Mouse (Mus musculus) CD4-positive helper T cell, adult 2 months (primary cell): ENCODE measurements around the gene Grip2.
A peak's percentile ranks its signal among the peaks of the same experiment; 100 is the strongest.

Experiments
- DNase-seq: peaks from one replicate; pipeline ENCODE4 v3.0.0-alpha.2; 2012; ENCODE audit warnings: low read depth, missing footprints, low spot score

Gene Grip2

DNA sequence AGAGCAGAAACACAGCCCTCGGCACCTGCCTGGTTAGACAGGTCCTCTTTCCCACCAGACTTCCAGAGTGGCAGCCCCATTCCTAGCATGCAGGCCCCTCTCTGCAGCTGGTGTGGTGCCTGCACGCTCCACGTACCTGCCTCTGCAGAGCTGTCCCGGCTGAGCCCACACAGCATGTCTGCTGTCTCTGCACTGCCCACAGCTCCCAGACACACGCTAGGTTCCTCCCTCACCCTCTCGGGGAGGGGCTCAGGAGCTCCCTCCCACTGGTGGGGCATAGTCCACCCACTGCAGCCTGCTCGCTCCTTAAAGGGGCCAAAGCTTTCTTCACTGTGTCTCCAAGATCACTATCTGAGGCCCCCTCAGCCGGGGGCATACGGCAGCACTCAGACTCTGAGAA lies 31.0 kb downstream of the Grip2 start:
- no peak for DNase-seq

DNA sequence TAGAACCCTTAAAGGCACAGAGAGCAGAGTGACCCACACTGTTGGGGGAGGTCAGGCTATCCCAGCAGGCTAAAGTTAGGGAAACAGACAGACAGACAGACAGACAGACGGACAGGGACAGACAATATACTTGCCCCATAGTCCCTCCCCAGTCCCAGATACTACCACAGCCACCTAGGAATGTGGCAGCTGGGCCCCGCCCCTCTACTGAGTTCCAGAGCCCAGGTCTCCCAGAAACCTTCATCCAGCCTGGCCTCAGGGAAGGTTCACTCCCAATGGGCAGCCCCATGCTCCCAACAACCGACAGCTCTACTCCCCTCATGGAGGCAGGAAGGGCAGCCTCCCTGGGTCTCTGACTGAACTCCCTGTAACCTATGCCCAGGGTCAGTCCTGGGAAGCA lies 31.4 kb downstream of the Grip2 start:
- DNase-seq: no peak

DNA sequence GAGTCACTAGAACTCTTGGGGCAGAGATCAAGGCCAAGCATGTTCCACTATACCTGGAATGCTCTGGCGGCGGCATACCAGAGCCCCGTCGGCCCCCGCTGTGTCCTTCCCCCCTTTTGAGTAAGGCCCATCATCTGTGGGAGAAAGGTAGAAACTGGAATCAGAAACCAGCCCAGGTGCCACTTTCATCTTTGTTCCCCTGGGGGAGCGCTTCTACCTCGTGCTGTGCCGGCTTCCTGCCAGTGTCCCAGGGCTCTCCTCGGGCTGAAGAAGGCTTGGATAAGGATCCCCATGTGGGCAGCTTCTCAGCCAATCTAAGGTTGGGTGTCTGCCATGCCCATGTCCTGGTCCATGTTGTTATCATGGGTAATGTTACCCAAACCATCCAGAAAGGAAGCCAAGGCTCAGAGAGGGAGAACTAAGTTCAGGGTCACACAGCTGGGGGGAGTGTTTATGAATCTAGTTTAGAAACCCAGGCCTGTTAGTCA lies 38.7 kb downstream of the Grip2 start:
- no peak for DNase-seq

DNA sequence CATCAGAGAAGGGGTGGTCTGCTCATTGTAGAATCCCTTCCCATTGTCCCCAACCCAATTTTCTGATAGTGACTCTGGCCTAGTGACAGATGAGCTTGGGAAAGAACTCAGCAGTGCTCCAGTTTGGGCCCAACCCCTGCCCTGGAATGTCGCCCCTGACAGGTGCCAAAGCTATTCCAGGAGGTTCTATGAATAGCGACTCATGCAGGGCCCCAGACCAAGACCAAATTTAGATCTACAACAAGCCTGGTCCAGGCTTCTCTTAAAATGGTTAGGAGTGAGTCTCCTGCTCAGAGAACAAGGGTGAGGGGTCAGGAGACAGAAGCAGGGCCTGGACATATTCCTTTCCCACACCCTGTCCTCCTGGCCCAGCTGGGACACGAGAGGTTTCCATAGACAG lies 42.0 kb downstream of the Grip2 start:
- no peak for DNase-seq

DNA sequence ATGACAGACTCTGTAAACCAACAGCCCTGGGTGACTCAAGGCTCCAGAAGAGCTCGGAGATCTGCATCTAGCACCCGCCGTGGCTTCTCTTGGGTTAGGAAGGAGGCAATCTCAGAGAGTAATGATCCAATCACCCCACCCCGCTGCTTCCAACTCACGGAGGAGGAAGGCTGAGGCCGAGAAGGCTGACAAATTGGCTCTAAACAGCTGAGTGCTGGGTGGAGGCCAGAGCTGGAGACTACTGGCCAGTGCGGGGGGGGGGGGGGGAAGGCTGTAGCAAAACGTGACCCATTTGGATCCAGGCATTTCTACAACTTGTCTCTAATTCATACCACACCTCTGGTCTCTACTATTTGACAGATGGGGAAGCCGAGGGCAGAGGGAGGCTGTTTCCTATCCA lies 47.8 kb downstream of the Grip2 start:
- DNase-seq: no peak

DNA sequence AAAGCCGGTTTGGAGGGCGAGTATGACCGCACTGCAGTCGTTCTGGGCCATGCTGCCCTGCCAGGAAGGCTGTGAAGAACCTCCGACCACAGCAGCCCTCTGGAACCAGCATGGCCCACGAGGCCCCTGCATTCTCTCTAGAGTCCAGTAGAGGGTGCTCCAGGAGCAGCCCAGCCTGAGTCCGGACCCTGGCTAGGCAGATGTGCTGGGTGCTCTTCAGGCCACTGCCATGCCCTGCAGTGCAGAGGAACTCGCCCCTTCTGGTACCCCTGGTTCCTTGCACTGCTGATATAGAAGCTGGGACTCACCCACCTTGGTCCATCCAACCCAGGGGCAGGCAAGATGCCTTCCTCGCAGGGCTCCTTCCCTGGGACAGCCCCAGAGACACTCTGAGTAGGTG lies 50.5 kb downstream of the Grip2 start:
- DNase-seq: peak; percentile 33

DNA sequence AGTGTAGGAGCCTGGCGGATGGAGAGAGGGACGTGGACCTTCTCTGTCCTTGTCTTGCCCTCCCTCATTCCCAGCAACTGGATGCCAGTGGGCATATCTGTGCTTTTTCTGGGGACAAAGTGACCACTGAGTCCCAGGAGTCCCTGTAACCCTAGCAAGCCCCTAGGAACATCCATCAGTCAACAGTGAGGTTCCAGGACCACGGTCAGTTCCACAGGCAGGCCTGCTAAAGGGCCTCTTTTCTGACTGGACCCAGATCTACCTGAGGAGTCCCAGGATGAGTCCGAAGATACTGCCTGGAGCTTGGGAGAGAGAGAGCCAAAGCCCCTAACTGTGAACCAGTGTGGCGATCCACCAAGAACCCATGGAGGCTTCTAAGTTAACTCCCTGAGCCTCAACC lies 53.1 kb downstream of the Grip2 start:
- no peak for DNase-seq

DNA sequence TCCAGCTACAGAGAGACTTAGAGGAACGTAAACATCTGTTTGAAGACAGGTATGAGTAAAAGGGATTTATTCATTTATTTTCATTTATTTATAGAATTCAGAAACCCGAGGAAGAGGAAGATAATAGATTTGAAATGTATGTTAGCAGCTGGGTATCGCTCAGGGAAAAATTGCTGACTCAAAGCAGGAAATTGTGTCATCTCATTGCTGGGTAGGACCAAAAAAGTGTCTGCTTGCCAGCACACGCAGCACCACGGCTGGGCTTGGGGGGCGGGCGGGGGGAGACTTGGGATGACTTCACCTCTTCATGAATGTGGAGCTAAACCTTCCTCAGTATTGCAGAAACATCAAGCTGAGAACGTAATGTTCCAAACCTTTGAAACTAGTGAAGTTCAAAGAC lies 59.5 kb downstream of the Grip2 start:
- DNase-seq: no peak

DNA sequence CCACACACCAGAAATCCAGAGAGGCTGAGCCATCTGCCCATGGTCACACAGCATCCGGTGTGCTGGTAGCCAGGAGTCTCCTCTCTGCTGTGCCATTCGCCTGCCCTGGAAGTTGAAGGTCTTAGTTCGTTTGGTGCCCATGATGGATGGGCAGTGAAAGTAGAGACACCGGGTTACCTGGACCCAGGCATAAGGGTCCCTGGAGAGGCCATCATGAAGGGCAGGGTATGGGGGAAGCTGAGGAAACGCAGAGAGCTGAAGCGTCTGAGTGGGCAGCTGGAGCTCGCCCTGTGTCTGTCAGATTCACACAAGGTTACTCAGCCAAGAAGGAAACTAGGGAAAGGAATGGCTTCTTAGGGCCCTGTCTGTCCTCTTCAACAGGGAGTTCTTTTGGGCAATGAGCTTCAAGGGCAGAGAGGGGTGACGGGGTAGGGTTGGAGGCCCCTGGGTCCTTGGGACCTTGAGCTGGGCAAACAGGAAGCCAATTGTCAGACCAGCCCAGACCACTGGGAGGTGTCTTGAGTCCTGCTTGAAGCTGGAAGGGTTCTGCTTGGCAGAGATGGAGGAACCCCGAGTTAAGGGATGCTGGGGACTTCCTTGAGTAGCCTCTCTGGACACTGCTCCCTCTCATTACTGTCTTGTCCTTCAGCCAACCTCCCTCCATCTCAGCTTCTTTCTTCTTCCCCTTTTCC lies 64.9 kb downstream of the Grip2 start:
- no peak for DNase-seq

DNA sequence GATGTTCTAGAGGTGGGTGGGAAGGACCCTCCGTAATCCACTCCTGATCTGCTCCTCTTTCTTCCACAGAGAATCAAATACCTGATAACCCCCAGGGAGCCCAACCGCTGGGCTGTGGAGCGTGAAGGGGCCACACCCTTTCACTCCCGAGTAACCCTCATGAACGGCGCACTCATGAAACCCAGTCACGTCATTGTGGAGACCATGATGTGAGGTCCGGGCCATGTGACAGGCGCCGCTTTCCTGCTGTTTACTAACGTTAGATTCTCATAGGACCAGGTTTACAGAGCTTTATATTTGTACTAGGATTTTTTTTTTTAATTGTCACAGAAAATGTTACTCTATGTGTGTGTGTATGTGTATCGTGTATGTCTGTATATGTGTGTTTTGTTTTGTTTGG lies 72.2 kb downstream of the Grip2 start:
- no peak for DNase-seq

DNA sequence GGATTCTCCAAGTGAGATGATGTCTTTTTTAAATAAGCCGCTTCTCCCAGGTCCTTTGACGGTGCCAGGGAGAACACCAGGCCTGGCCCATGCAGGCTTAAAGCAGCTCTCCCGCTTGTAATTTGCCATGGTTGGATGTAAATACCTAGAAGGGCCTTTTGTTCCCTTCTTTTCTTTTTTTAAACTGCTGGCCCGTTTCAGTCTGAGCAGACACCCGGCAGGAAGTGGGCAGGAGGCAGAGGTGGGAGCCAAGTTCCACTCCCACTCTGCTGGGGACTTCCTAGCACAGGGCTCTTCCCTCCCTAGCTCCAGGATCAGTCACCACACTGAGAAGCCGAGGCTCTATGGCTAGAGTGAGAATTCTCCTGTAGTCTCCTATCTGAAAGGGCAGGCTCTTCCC lies 73.0 kb downstream of the Grip2 start:
- no peak for DNase-seq

DNA sequence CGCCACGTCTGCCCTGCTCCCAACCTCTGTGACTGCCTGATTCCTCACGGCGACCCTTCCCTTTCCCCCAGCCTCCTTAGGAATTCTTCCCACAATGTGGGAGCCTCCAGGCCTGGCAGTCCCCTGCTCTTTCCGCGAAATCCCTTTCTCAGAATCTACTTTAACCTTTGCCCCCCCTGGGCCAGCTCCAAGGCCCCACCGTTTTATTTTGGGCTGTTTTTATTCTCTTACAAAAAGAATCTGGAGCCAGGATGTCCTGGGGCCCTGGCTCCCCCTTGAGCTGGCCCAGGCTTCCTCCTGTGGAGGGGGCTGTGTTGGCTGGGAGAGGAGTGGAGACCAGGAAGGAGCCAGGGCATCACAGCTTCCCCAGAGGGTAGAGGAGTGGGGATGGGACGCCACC lies 74.2 kb downstream of the Grip2 start:
- DNase-seq: no peak

DNA sequence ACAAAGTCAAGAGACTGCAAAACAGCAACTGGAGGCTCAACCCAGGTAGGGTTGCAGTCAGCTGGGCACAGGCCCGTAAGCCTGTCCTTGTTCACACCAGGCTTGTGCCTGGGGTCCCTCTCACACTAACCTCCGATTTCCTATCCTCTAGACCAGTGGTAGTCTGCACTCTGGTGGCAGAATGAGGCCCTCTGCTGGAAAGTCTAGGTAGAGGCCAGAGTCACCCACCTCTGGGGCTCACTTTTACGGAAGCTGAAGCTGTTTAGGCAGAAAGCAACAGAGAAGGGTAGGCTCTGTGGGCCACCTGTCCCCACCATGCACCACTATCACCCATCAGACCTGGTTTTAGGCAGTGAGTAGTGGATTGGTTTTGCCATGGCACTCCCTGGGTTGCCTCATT lies 76.1 kb downstream of the Grip2 start:
- DNase-seq: no peak

DNA sequence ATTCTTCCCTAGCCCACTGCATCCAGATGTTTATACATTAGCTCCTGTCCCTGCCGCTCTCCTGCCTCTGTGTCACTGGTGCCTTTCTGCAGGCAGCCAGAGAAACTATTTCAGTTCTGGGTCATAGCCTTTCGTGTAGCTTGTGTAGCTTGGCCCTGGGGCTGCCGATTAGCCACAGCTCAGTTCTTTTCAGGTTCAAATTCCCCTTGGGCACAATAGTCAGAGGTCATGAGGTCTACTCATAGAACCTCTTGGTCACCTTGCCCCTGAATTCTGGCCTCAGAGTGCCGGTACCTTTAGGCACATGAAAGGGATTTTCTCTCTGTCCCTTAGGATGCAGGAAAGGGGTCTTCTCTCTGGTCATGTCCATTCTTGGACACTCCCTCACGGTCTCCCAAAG lies 80.3 kb downstream of the Grip2 start:
- no peak for DNase-seq

DNA sequence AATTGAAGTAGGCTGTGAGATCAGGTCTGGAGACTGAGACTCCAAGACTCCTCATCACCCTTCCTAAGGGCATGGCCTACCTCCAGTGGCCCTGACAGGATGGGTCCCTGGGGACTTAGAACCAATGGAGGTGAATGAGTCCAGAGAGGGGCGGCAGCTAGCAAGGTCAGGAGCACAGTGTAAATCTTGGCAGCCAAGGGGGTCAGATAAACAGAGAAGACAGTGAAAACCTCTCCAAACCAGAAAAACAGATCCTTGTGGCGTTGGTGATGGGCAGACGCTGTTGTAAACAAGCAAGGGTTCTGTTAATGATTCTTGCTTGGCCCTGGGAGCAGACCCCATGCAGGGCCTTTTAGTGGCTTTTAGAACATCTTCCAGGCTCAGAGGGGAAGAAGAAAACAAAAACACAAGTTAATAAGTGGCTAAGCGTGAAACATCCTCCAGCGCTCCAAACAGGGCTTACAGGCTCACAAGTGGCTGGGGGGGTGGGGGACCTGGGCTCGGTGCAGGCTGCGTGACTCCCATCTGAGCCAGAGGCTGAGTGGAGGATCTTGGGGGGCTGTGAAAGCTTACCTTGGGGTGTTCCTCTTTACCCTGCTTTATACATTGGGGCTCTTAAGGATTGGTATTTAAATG lies 81.0 kb downstream of the Grip2 start:
- DNase-seq: no peak

DNA sequence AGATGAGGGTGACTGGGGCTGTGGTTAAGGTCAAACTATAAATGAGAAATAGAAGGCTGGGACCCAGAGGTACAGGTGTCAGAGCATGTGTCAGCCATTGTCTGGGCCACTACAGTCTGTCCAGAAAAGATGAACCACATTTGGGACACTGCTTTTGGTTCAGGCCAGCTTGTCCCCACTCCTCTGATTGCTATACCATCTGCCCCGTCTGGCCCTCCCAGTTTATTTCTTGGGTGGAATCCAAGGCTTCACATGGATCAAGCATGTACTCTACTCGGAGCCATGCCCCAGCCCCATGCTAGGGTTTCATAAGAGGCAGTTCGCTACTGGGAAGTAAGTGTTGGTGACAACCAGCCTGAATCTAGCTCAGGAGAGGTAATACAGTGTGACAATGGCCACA lies 81.8 kb downstream of the Grip2 start:
- DNase-seq: no peak

DNA sequence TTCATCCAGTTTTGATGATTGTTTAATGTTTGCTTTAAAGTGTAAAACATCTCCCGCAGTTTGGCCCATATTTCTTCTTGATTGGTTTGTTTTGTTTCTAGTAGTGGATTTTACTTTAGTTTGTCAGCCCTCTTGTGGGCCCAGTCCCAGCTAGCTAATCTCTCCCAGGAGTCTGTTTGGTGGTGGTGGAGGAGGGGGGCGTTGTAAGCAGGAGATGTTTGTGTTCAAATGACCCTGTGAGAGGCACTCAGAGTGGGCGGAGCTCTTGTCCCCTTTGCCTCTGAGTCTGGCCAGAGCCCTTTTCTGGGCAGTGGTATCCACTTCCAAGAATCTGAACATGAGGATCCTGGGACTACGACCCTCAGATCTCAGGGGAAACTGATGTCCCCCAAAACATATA lies 83.2 kb downstream of the Grip2 start:
- no peak for DNase-seq

DNA sequence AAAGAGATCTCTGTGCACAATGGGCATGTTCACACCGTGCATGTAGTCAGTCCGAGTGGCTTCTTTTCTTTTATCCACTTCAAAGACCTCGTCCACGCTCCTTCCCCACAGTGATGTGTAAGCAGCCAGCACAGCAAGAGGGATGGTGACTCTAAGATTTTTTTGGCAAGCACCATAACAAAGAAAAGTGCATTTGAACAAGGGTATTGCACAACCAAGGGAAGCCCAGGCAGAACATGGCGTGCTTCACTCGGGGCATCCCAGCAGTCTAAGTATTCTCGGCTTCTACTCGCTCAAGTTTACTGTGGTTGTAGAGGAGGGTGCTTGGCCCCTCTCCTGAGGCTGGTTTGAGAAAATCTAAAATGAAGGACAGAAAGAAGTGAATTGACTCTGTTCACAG lies 84.1 kb downstream of the Grip2 start:
- DNase-seq: no peak

DNA sequence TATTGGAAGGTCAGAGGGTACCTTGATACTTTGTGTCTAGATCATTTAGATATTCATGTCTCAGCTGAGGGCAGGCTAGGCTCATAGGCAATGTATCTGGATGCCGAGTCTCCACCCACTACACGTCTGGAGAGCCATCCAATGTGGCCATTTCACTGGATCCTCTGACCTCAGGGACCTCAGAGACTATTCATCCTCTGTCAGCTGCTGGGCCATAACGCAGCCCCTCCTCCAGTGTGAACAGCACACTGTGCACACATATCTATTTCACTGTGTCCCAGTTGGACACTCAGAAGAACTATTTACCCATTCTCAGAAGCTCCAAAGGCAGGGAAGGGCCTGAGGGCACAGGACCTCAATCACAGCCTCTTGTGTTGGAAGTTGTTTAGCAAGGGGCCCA lies 84.6 kb downstream of the Grip2 start:
- DNase-seq: no peak

DNA sequence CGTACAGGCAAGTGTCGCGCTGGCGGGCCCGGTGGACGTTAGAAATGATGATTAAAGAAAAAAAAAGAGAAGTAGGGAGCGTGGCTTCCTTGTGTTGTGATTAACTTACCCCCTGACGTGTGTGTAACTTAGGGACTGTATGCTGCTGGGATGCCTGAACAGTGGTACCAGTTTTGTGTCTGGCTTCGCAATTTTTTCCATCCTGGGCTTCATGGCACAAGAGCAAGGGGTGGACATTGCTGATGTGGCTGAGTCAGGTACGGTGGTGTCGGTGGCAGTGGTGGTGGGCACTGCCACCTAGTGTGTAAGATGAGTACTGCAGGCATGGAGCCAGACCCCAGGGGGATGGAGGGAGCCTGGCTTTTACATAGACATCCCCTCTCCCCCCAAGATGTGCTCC lies 86.0 kb downstream of the Grip2 start:
- DNase-seq: peak; percentile 50

DNA sequence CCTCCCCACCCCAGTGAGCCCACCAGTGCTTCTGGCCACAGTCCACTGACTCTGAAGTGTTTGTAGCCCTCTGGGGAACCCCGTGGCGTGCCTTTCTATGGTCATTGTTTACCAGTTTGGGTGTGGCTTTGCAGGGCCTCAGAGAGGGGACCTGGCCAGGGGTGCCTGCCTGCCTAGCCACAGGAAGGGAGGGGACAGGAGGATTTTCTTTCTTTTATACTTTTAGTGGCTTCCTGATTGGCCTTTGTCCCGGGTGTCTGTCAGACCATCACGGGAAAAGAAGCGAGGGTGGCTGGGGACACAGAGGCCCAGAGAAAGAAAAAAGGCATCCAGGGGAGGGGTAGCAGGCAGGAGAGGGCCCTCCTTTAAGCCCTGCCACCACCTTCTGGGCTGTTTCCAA lies 89.0 kb downstream of the Grip2 start:
- no peak for DNase-seq

DNA sequence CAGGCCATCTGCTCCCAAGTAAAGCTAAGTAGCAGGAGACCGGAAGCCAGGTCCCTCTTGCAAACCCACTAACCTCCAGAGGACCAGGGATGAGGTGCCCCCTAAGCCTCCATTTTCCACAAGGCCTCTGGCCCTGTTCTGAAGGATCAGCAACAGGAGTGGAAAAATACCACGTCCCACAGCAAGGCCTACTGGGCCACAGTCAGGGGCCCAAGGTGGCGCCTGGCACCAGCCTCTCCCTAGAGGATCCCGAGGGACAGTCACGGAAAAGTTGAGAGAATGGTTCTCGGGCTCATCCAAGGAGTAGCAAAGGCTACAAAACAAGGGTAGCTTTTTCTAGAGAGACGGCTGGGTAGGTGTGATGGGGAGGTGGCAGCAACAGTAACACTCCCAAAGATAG lies 89.6 kb downstream of the Grip2 start:
- DNase-seq: no peak

DNA sequence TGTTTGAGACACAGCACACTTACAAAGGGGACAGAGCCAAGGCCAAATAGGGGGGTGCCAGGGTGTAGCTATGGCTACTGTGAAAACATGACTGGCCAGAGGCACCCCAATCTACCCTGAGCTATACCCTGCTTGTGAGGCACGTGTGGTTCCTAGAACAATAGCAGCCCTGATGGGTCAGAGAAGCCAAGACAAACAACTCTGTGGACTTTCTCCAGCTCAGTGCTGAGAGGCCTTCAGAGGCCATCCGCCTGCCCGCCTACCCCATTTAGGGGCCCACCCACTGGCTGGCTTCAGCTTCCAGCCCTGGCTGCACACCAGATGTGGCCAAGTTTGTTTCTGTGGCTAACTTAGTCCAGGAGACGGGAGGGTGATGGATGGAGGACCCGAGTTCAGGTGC lies 90.6 kb downstream of the Grip2 start:
- no peak for DNase-seq

DNA sequence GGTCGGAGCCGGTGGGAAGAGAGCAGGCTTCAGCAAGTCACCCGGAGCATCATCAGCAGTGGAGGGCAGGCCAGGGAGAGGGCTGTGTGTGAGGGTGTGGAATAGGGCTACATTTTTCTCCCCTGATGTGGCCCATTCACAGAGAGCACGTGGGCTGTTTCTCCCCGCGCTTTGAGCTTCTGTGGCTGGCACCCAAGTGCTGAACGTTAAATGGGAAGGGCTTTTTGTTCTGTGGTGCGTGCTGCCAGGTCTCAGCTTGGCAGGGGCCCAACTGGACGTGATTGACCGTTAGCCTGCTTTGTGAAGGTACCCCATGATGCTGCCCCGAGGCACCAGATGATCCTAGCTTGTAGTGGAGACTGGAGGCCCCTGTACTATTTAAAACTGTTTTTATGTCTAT lies 94.9 kb downstream of the Grip2 start:
- no peak for DNase-seq
